Mouse (Mus musculus) kidney, adult 2 months (tissue): ENCODE results near the gene Itga11.

Experiments used
- CTCF ChIP-seq: fragments of 200-500 bp; conservative IDR thresholded peaks from 2 replicates; pipeline ENCODE4 v1.5.1; 2011; ENCODE audit warnings: low read depth, mild to moderate bottlenecking, control low read depth, low read length, moderate library complexity, mixed read lengths; ENCODE audit not compliant: insufficient read depth, insufficient read length
- POLR2A ChIP-seq: fragments of 200-500 bp; IDR thresholded peaks from one replicate; pipeline ENCODE4 v1.6.1; 2011; ENCODE audit warnings: low read depth, low read length, control low read depth

DNA sequence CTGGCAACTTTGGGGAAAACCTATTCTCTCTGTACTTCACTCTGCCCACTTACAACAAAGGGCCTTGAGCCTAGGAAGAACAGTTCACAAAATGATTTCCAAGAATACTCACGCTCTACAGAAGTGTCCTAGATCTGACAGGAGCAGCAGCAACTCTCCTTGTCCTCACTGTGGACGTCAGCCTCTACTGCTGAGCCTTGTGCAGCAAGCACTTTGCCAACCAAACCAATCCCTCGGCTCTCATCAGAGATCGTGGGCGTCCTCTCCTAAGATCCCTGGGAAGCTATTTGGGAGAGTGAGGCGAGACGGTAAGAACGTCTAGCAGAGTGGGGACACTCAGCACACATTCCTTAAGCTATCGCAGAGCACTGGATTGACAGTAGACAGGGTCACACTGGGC, 17.6 kb downstream of the Itga11 start:
- TF ChIP-seq CTCF (no peak), POLR2A (no peak)
